ENCODE assay signal across 26 mouse cellular contexts in the genomic region with DNA sequence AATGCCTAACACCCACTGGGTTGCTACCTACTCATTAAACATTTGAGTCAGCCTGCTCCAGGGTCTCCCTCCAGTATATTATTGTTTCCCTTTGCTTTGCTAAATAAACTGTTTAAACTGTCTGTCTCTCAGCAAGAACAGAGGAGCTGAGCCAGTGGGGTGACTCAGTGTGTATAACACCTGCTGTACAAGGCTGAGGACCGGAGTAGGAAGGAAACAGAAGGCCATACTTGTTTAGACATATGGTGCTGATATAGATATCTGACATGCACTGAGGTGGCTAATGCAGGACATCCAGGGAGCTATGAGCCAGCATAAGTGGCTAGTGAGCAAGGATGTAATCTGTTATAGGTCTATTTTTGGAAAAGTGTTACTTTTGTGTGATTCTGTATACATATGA.
A peak's percentile ranks its signal among the peaks of the same experiment; 100 is the strongest.
DNase-seq lines count a peak whose midpoint lies in the region; ATAC-seq and TF ChIP-seq lines count a peak whose summit lies in the region.
"Had no signal": no experiment of that assay in that cellular context is flagged by ENCODE, and none has a peak within 500 bp of the region (broad histone marks: within the 10 kb centered on the region; RNA-seq: fewer than 3 reads in every experiment).

No protein-coding gene starts in this region.

- H3K4me2 ChIP-seq in forebrain, embryonic 14.5 days (ENCODE audit: low read length) = no peak overlapping the region
- no peak overlapping the region for H3K4me2 ChIP-seq in forebrain, embryonic 16.5 days (ENCODE audit: low read length)
- H3K4me2 ChIP-seq: embryonic facial prominence, embryonic 13.5 days; forebrain, embryonic 12.5 days; heart, embryonic 11.5 days; liver, embryonic 13.5 days; midbrain, embryonic 11.5 days; neural tube, embryonic 12.5 days; stomach, embryonic 15.5 days had no signal

- 0 out of 2 replicates have a peak, but pooled peaks have one; percentile 29 for ATAC-seq in forebrain, embryonic 14.5 days
- ATAC-seq in forebrain, embryonic 16.5 days = no peak; the same call in 1 of the 2 replicates
- ATAC-seq: inflammation-experienced regulatory T-cells, adult 6 months; Patski had no signal

- TF ChIP-seq CTCF in cerebellum, adult 2 months (IDR thresholded peaks at IDR 0.05; ENCODE audit: borderline replicate concordance, insufficient read depth, low read depth, low read length) = no peak
- TF ChIP-seq CTCF in olfactory bulb, adult 2 months (IDR thresholded peaks at IDR 0.05; ENCODE audit: insufficient read depth, low read depth, low read length) = no peak

- H3K9me3 ChIP-seq in forebrain, embryonic 14.5 days (replicated peaks; ENCODE audit: control insufficient read depth, low read length) = no peaks in the 10 kb centered on the region
- no peaks in the 10 kb centered on the region for H3K9me3 ChIP-seq in forebrain, embryonic 16.5 days (ENCODE audit: control insufficient read depth, low read length)
- H3K9me3 ChIP-seq: embryonic facial prominence, embryonic 13.5 days; forebrain, embryonic 12.5 days; liver, embryonic 13.5 days; neural tube, embryonic 12.5 days; stomach, embryonic 15.5 days had no signal

- H3K27me3 ChIP-seq in forebrain, embryonic 14.5 days (replicated peaks; ENCODE audit: control insufficient read depth, insufficient read depth, low read length) = no peaks in the 10 kb centered on the region
- H3K27me3 ChIP-seq in forebrain, embryonic 16.5 days (replicated peaks; ENCODE audit: control insufficient read depth, insufficient read depth, low read length) = no peaks in the 10 kb centered on the region
- no peaks in the 10 kb centered on the region; the same call in 1 of the 2 replicates for H3K27me3 ChIP-seq in cerebellum, adult 2 months (ENCODE audit: control insufficient read depth, insufficient read depth, low read length)
- H3K27me3 ChIP-seq: embryonic facial prominence, embryonic 13.5 days; forebrain, embryonic 12.5 days; liver, embryonic 13.5 days; neural tube, embryonic 12.5 days; Patski; stomach, embryonic 15.5 days had no signal

- WGBS in forebrain, embryonic 14.5 days = 36% methylated on average over 1 of the region's 1 CpGs
- WGBS in forebrain, embryonic 16.5 days = 24% methylated on average over 1 of the region's 1 CpGs
- 15% methylated on average over 1 of the region's 1 CpGs for WGBS in cerebellum, adult 2 months
- WGBS in olfactory bulb, adult 2 months = 13% methylated on average over 1 of the region's 1 CpGs

- H3K9ac ChIP-seq in forebrain, embryonic 14.5 days (ENCODE audit: low read length) = no peak overlapping the region
- no peak overlapping the region for H3K9ac ChIP-seq in forebrain, embryonic 16.5 days (replicated peaks; ENCODE audit: low read depth, low read length)
- H3K9ac ChIP-seq: embryonic facial prominence, embryonic 13.5 days; forebrain, embryonic 12.5 days; liver, embryonic 13.5 days; neural tube, embryonic 12.5 days; stomach, embryonic 15.5 days had no signal

- peak; percentile 20 for DNase-seq in forebrain, embryonic 14.5 days (ENCODE audit: low spot score)
- DNase-seq in layer of hippocampus, adult 9-11 months = peak; percentile 36
- no peak for DNase-seq in layer of hippocampus, postnatal 36 days
- DNase-seq in cerebellum, adult 2 months = peak; percentile 47 to 85
- no peak for DNase-seq in gastrocnemius, postnatal 25 days
- DNase-seq: adrenal gland, adult 2 months; embryo, embryonic 11 days; heart, postnatal 10 days; kidney, adult 2 months; liver, embryonic 13.5 days; lung, adult 2 months; lung, postnatal 14 days; right cerebral cortex, postnatal 4 days; thymus, postnatal 25 days had no signal

- no peak overlapping the region for H3K4me3 ChIP-seq in forebrain, embryonic 14.5 days (ENCODE audit: low read depth, low read length)
- no peak overlapping the region for H3K4me3 ChIP-seq in forebrain, embryonic 16.5 days (replicated peaks; ENCODE audit: low read length)
- H3K4me3 ChIP-seq in cerebellum, adult 2 months (replicated peaks; ENCODE audit: insufficient read depth, low read depth, low read length) = no peak overlapping the region
- no peak overlapping the region for H3K4me3 ChIP-seq in olfactory bulb, adult 2 months (ENCODE audit: insufficient read depth, low read depth, low read length)
- H3K4me3 ChIP-seq: embryonic facial prominence, embryonic 13.5 days; erythroblast, embryonic 14.5 days; forebrain, embryonic 12.5 days; liver, embryonic 13.5 days; neural tube, embryonic 12.5 days; stomach, embryonic 15.5 days had no signal

- H3K4me1 ChIP-seq in forebrain, embryonic 14.5 days (ENCODE audit: control insufficient read depth, insufficient read depth, low read length) = no peaks in the 10 kb centered on the region
- no peaks in the 10 kb centered on the region for H3K4me1 ChIP-seq in forebrain, embryonic 16.5 days (replicated peaks; ENCODE audit: control insufficient read depth, insufficient read depth, low read length)
- peaks cover 9% of the 10 kb centered on the region; the same call in 1 of the 2 replicates for H3K4me1 ChIP-seq in cerebellum, adult 2 months (ENCODE audit: control insufficient read depth, insufficient read depth, low read length)
- H3K4me1 ChIP-seq in olfactory bulb, adult 2 months (ENCODE audit: control insufficient read depth, insufficient read depth, low read length) = 0 out of 2 replicates have a peak, but pooled peaks cover 2% of the 10 kb centered on the region
- H3K4me1 ChIP-seq: embryonic facial prominence, embryonic 13.5 days; liver, embryonic 13.5 days; neural tube, embryonic 12.5 days; stomach, embryonic 15.5 days had no signal

- H3K36me3 ChIP-seq in forebrain, embryonic 14.5 days (ENCODE audit: control insufficient read depth, insufficient read depth, low read length) = no peaks in the 10 kb centered on the region
- no peaks in the 10 kb centered on the region for H3K36me3 ChIP-seq in forebrain, embryonic 16.5 days (ENCODE audit: control insufficient read depth, insufficient read depth)
- H3K36me3 ChIP-seq: embryonic facial prominence, embryonic 13.5 days; forebrain, embryonic 12.5 days; liver, embryonic 13.5 days; neural tube, embryonic 12.5 days; stomach, embryonic 15.5 days had no signal

- TF ChIP-seq POLR2A in cerebellum, adult 2 months (IDR thresholded peaks at IDR 0.05; ENCODE audit: borderline replicate concordance, insufficient read depth, low read length) = no peak
- no peak for TF ChIP-seq POLR2A in olfactory bulb, adult 2 months (IDR thresholded peaks at IDR 0.05; ENCODE audit: insufficient read depth, low read depth, low read length)

- no peak overlapping the region for H3K27ac ChIP-seq in forebrain, embryonic 14.5 days (ENCODE audit: low read depth, low read length)
- H3K27ac ChIP-seq in forebrain, embryonic 16.5 days (ENCODE audit: low read length) = no peak overlapping the region
- no peak overlapping the region for H3K27ac ChIP-seq in cerebellum, adult 2 months (ENCODE audit: insufficient read depth, low read length)
- H3K27ac ChIP-seq in olfactory bulb, adult 2 months (ENCODE audit: insufficient read depth, low read depth, low read length) = peak overlapping the region; percentile 61
- H3K27ac ChIP-seq: embryonic facial prominence, embryonic 13.5 days; forebrain, embryonic 12.5 days; kidney, postnatal 0 days; liver, embryonic 13.5 days; neural tube, embryonic 12.5 days; stomach, embryonic 15.5 days had no signal

Comparison
In these comparisons a context has a peak if more than half of its experiments do, and no peak if none do; other contexts are left out.
1. DNase-seq: peak in forebrain, embryonic 14.5 days (single experiment), layer of hippocampus, adult 9-11 months (single experiment) and cerebellum, adult 2 months (2 of 2); none in layer of hippocampus, postnatal 36 days (0 of 2) and gastrocnemius, postnatal 25 days (single experiment).